Mouse (Mus musculus): ENCODE measurements around the gene D630023F18Rik.

D630023F18Rik gene

GRCm38 (mm10) chr1:65122574-65123372 lies at the start of gene D630023F18Rik:
TSS of gene D630023F18Rik (minus strand) at chr1:65123214.
- no peak for DNase-seq (ENCODE audit: low read depth)

GRCm38 (mm10) chr1:65171579-65171978 lies 48.6 kb upstream of the D630023F18Rik start:
- no peak for DNase-seq (ENCODE audit: low read depth)

- DNase-seq (ENCODE audit: low read depth), result no peak
Measured at GRCm38 (mm10) chr1:65169947-65170346, 46.9 kb upstream of the D630023F18Rik start.

- no peak for DNase-seq (ENCODE audit: low read depth)
Measured at GRCm38 (mm10) chr1:65169536-65169935, 46.5 kb upstream of the D630023F18Rik start.

GRCm38 (mm10) chr1:65167496-65167895 lies 44.5 kb upstream of the D630023F18Rik start:
- DNase-seq (ENCODE audit: low read depth), result no peak

- no peak for DNase-seq (ENCODE audit: low read depth)
Measured at GRCm38 (mm10) chr1:65162210-65162609, 39.2 kb upstream of the D630023F18Rik start.

- no peak for DNase-seq (ENCODE audit: low read depth)
Measured at GRCm38 (mm10) chr1:65156111-65156510, 33.1 kb upstream of the D630023F18Rik start.

- no peak for DNase-seq (ENCODE audit: low read depth)
Measured at GRCm38 (mm10) chr1:65154814-65155213, 31.8 kb upstream of the D630023F18Rik start.

GRCm38 (mm10) chr1:65147971-65148370 lies 25.0 kb upstream of the D630023F18Rik start:
- no peak for DNase-seq (ENCODE audit: low read depth)

- no peak for DNase-seq (ENCODE audit: low read depth)
Measured at GRCm38 (mm10) chr1:65147326-65147725, 24.3 kb upstream of the D630023F18Rik start.

GRCm38 (mm10) chr1:65146601-65147000 lies 23.6 kb upstream of the D630023F18Rik start:
- DNase-seq (ENCODE audit: low read depth), result no peak

- DNase-seq (ENCODE audit: low read depth), result no peak
Measured at GRCm38 (mm10) chr1:65144783-65145182, 21.8 kb upstream of the D630023F18Rik start.

- no peak for DNase-seq (ENCODE audit: low read depth)
Measured at GRCm38 (mm10) chr1:65137560-65137959, 14.5 kb upstream of the D630023F18Rik start.

GRCm38 (mm10) chr1:65132833-65133232 lies 9.8 kb upstream of the D630023F18Rik start:
- DNase-seq (ENCODE audit: low read depth), result no peak

GRCm38 (mm10) chr1:65131671-65132070 lies 8.7 kb upstream of the D630023F18Rik start:
- no peak for DNase-seq (ENCODE audit: low read depth)

- no peak for DNase-seq (ENCODE audit: low read depth)
Measured at GRCm38 (mm10) chr1:65130226-65130625, 7.2 kb upstream of the D630023F18Rik start.

GRCm38 (mm10) chr1:65129634-65130180 lies 6.7 kb upstream of the D630023F18Rik start:
- DNase-seq (ENCODE audit: low read depth), result no peak

- no peak for DNase-seq (ENCODE audit: low read depth)
Measured at GRCm38 (mm10) chr1:65119438-65119837, 3.6 kb downstream of the D630023F18Rik start, which contains the start of gene Gm28845. TSS of gene Gm28845 (minus strand) at chr1:65119558.

GRCm38 (mm10) chr1:65118150-65118913 lies 4.7 kb downstream of the D630023F18Rik start:
- no peak for DNase-seq (ENCODE audit: low read depth)

- DNase-seq (ENCODE audit: low read depth), result no peak
Measured at GRCm38 (mm10) chr1:65113536-65114172, 9.4 kb downstream of the D630023F18Rik start.

GRCm38 (mm10) chr1:65112807-65113196 lies 10.2 kb downstream of the D630023F18Rik start:
- peak; percentile 22 for DNase-seq (ENCODE audit: low read depth)
